Mouse (Mus musculus) c-Kit-positive CD71-positive TER-119-positive erythroid progenitor cells, embryonic 14.5 days (primary cell): Measurements from ENCODE around the gene 1700030K09Rik.

Experiments
- DNase-seq: peaks from one replicate; pipeline ENCODE4 v3.0.0-alpha.2; 2013; ENCODE audit warnings: low spot score

Gene 1700030K09Rik

GRCm38 (mm10) chr8:72504637-72505314, 61.1 kb downstream of the 1700030K09Rik start:
- DNase-seq: no peak

GRCm38 (mm10) chr8:72507505-72507904, 63.8 kb downstream of the 1700030K09Rik start:
- no peak for DNase-seq
